Comparison of ENCODE assay signal across 17 mouse cellular contexts in the genomic region with DNA sequence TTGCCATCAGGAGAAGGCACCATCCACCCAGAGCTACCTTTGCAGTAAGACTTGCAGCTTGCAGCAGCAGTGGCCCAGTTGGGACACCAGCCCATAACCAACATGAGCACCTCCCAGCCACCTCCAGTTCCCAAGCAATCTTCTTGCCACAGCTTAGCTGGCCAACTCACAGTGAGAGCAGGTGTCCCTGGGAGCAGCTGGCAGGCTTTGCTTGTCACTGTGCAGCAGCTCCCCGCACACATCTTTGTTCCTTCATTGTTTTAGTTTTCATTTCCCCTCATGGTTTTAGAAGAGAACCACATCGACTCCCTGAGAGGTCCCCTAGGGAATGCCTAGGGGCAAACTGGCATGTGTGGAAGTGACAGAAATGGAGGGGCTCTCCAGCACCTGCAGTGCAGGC. TPM values are rescaled to one million over a fixed set of nuclear protein-coding genes. Genes with fewer than 3 reads are reported as not detected.
DNase-seq lines count a peak whose midpoint lies in the region; ATAC-seq lines count a peak whose summit lies in the region.
"Had no signal": no experiment of that assay in that cellular context is flagged by ENCODE, and none has a peak within 500 bp of the region (broad histone marks: within the 10 kb centered on the region; RNA-seq: fewer than 3 reads in every experiment).

No protein-coding gene starts in this region.

- intact Hi-C loops in heart, postnatal 25 days (cut with DNase I): loop anchor here (5.0 kb wide), 3 partner anchors 37 to 122 kb away; a partner anchor contains a TSS
- intact Hi-C loops in left cerebral cortex, postnatal 10 days (cut with DNase I): loop anchor here (5.0 kb wide), 2 partner anchors 77 to 112 kb away; no protein-coding TSS in a partner anchor

- no peaks in the 10 kb centered on the region for H3K9me3 ChIP-seq in heart, embryonic 10.5 days
- H3K9me3 ChIP-seq in lung, embryonic 16.5 days (ENCODE audit: control insufficient read depth, low read length): no peaks in the 10 kb centered on the region
- H3K9me3 ChIP-seq: forebrain, embryonic 13.5 days; heart, embryonic 15.5 days; midbrain, embryonic 12.5 days had no signal

- H3K4me3 ChIP-seq in heart, embryonic 10.5 days: no peak overlapping the region
- no peak overlapping the region for H3K4me3 ChIP-seq in lung, embryonic 16.5 days (ENCODE audit: low read length)
- H3K4me3 ChIP-seq: forebrain, embryonic 13.5 days; heart, embryonic 15.5 days; midbrain, embryonic 12.5 days had no signal

- peak overlapping the region; percentile 32; the same call in 1 of the 2 replicates for H3K27ac ChIP-seq in heart, embryonic 10.5 days
- H3K27ac ChIP-seq in lung, embryonic 16.5 days (ENCODE audit: low read length): peak overlapping the region; percentile 71
- H3K27ac ChIP-seq: forebrain, embryonic 13.5 days; heart, embryonic 15.5 days; liver, embryonic 14.5 days; macrophage; midbrain, embryonic 12.5 days had no signal

- peaks cover 37% of the 10 kb centered on the region for H3K4me1 ChIP-seq in heart, embryonic 10.5 days
- H3K4me1 ChIP-seq in lung, embryonic 16.5 days (replicated peaks; ENCODE audit: control insufficient read depth, insufficient read depth, low read length): peaks cover 26% of the 10 kb centered on the region
- H3K4me1 ChIP-seq: forebrain, embryonic 13.5 days; heart, embryonic 15.5 days; midbrain, embryonic 12.5 days had no signal

- no peak for DNase-seq in heart, embryonic 10.5 days (ENCODE audit: low spot score)
- DNase-seq in heart, postnatal 25 days (ENCODE audit: low spot score): no peak
- no peak for DNase-seq in lung, adult 18-20 months
- DNase-seq in fat pad, adult 2 months (ENCODE audit: extremely low read depth, low read depth, low spot score): peak; percentile 46
- DNase-seq in telencephalon, adult 2 months (ENCODE audit: low read depth, low spot score): peak; percentile 26
- no peak for DNase-seq in left cerebral cortex, postnatal 10 days (ENCODE audit: extremely low spot score in 1 of 2, low spot score in 2 of 2)
- DNase-seq: adrenal gland, postnatal 36 days; heart, adult 11 months; kidney, postnatal 4 days; retina, postnatal 1 day; thymus, postnatal 36 days had no signal

- no peaks in the 10 kb centered on the region for H3K27me3 ChIP-seq in heart, embryonic 10.5 days (ENCODE audit: insufficient read depth, poor library complexity, severe bottlenecking)
- H3K27me3 ChIP-seq in lung, embryonic 16.5 days (ENCODE audit: control insufficient read depth, insufficient read depth, low read depth, low read length): no peaks in the 10 kb centered on the region
- H3K27me3 ChIP-seq: forebrain, embryonic 13.5 days; heart, embryonic 15.5 days; midbrain, embryonic 12.5 days had no signal

- H3K9ac ChIP-seq in lung, embryonic 16.5 days (ENCODE audit: low read length): 0 out of 2 replicates have a peak overlapping the region, but pooled peaks have one; percentile 21
- H3K9ac ChIP-seq: forebrain, embryonic 13.5 days; heart, embryonic 15.5 days; liver, embryonic 14.5 days; midbrain, embryonic 12.5 days had no signal

- WGBS in heart, embryonic 10.5 days: 80% methylated on average over 2 of the region's 2 CpGs
- WGBS in lung, embryonic 16.5 days: 29% methylated on average over 2 of the region's 2 CpGs

- peak; percentile 7; the same call in 1 of the 2 replicates for ATAC-seq in lung, embryonic 16.5 days (ENCODE audit: low read depth)
- ATAC-seq: forebrain, embryonic 13.5 days had no signal

- H3K36me3 ChIP-seq in heart, embryonic 10.5 days: peaks cover 21% of the 10 kb centered on the region
- peaks cover 6% of the 10 kb centered on the region for H3K36me3 ChIP-seq in lung, embryonic 16.5 days (ENCODE audit: control insufficient read depth, insufficient read depth, low read length)

- H3K4me2 ChIP-seq in lung, embryonic 16.5 days (ENCODE audit: low read depth, low read length): no peak overlapping the region
- H3K4me2 ChIP-seq: forebrain, embryonic 13.5 days; heart, embryonic 15.5 days; midbrain, embryonic 12.5 days had no signal

RNA-seq across cellular contexts. Expression of a gene that starts 35.9 kb away (rescaled TPM):
- polyA plus RNA-seq in heart, embryonic 10.5 days (2016; fragmentation: Nextera tagmentation; extraction: Ambion mirVana): 3.4 and 4.1 TPM in 2 replicates
- 10 to 100 TPM; 11.5 to 12.2 TPM for total RNA-seq in heart, postnatal 25 days (2021)
- 21.7 and 23.2 TPM in 2 replicates for polyA plus RNA-seq in lung, embryonic 16.5 days (2015; fragmentation: Nextera tagmentation; extraction: Ambion mirVana)
- 1 to 10 TPM; 6.0 to 6.8 TPM for total RNA-seq in left cerebral cortex, postnatal 10 days (2021)

Comparison
In these comparisons a context has a peak if more than half of its experiments do, and no peak if none do; other contexts are left out.
1. DNase-seq: peak in fat pad, adult 2 months (single experiment) and telencephalon, adult 2 months (single experiment); none in heart, embryonic 10.5 days (single experiment), heart, postnatal 25 days (single experiment), lung, adult 18-20 months (0 of 2) and left cerebral cortex, postnatal 10 days (0 of 2).